In genomic region chr5:103426250-103426649, GRCm38 (mm10) we compare ENCODE assay signal across 8 mouse cellular contexts. TPM values are rescaled to one million over a fixed set of nuclear protein-coding genes. Genes with fewer than 3 reads are reported as not detected.
DNase-seq lines count a peak whose midpoint lies in the region; ATAC-seq and TF ChIP-seq lines count a peak whose summit lies in the region.

No protein-coding gene starts in this region.

- H3K36me3 ChIP-seq in heart, embryonic 15.5 days = no peaks in the 10 kb centered on the region
- H3K36me3 ChIP-seq in embryonic facial prominence, embryonic 14.5 days (ENCODE audit: control insufficient read depth, insufficient read depth, low read length) = no peaks in the 10 kb centered on the region
- no peaks in the 10 kb centered on the region for H3K36me3 ChIP-seq in intestine, postnatal 0 days (ENCODE audit: control insufficient read depth, insufficient read depth)
- H3K36me3 ChIP-seq in midbrain, embryonic 14.5 days (ENCODE audit: control insufficient read depth, insufficient read depth, low read length) = no peaks in the 10 kb centered on the region

- no peak for TF ChIP-seq CTCF in intestine, postnatal 0 days (IDR thresholded peaks at IDR 0.05; ENCODE audit: low read depth)

- peak overlapping the region; percentile 88 for H3K27ac ChIP-seq in heart, embryonic 15.5 days
- H3K27ac ChIP-seq in embryonic facial prominence, embryonic 14.5 days (replicated peaks; ENCODE audit: low read depth, low read length) = no peak overlapping the region; the same call in 1 of the 2 replicates
- no peak overlapping the region for H3K27ac ChIP-seq in intestine, postnatal 0 days (ENCODE audit: low read depth, low read length)
- H3K27ac ChIP-seq in midbrain, embryonic 14.5 days (replicated peaks; ENCODE audit: low read depth, low read length) = no peak overlapping the region

- peaks cover 24% of the 10 kb centered on the region for H3K4me1 ChIP-seq in heart, embryonic 15.5 days (replicated peaks)
- H3K4me1 ChIP-seq in embryonic facial prominence, embryonic 14.5 days (ENCODE audit: control insufficient read depth, insufficient read depth, low read length) = peaks cover 9% of the 10 kb centered on the region
- 0 out of 2 replicates have a peak, but pooled peaks cover 5% of the 10 kb centered on the region for H3K4me1 ChIP-seq in intestine, postnatal 0 days (replicated peaks; ENCODE audit: control insufficient read depth, insufficient read depth, low read length)
- peaks cover 20% of the 10 kb centered on the region for H3K4me1 ChIP-seq in midbrain, embryonic 14.5 days (ENCODE audit: control insufficient read depth, insufficient read depth, low read length)

- H3K9ac ChIP-seq in heart, embryonic 15.5 days = peak overlapping the region; percentile 81
- peak overlapping the region; percentile 85 for H3K9ac ChIP-seq in embryonic facial prominence, embryonic 14.5 days (ENCODE audit: low read depth, low read length)
- no peak overlapping the region for H3K9ac ChIP-seq in intestine, postnatal 0 days (ENCODE audit: low read depth, low read length)
- H3K9ac ChIP-seq in midbrain, embryonic 14.5 days (replicated peaks; ENCODE audit: low read length) = peak overlapping the region; percentile 73; the same call in 1 of the 2 replicates

- no peak for DNase-seq in heart, postnatal 25 days (ENCODE audit: low spot score)
- DNase-seq in embryonic facial prominence, embryonic 14.5 days (ENCODE audit: low spot score) = no peak
- no peak for DNase-seq in midbrain, embryonic 14.5 days
- DNase-seq in cerebellum, adult 11-12 months = no peak
- DNase-seq in yolk sac, embryonic 10.5 days (ENCODE audit: low spot score) = no peak
- no peak for DNase-seq in urinary bladder, postnatal 10 days (ENCODE audit: low spot score)

- H3K4me3 ChIP-seq in heart, embryonic 15.5 days = peak overlapping the region; percentile 90
- peak overlapping the region; percentile 78 for H3K4me3 ChIP-seq in embryonic facial prominence, embryonic 14.5 days (ENCODE audit: low read depth, low read length)
- peak overlapping the region; percentile 78 for H3K4me3 ChIP-seq in intestine, postnatal 0 days (ENCODE audit: low read depth, low read length)
- H3K4me3 ChIP-seq in midbrain, embryonic 14.5 days (replicated peaks; ENCODE audit: low read depth, low read length) = peak overlapping the region; percentile 74

- H3K27me3 ChIP-seq in heart, embryonic 15.5 days = no peaks in the 10 kb centered on the region
- peaks cover 7% of the 10 kb centered on the region; the same call in 1 of the 2 replicates for H3K27me3 ChIP-seq in embryonic facial prominence, embryonic 14.5 days (replicated peaks; ENCODE audit: control insufficient read depth, insufficient read depth, low read length)
- H3K27me3 ChIP-seq in intestine, postnatal 0 days (replicated peaks; ENCODE audit: control insufficient read depth, insufficient read depth, low read length) = 0 out of 2 replicates have a peak, but pooled peaks cover 7% of the 10 kb centered on the region
- no peaks in the 10 kb centered on the region for H3K27me3 ChIP-seq in midbrain, embryonic 14.5 days (ENCODE audit: control insufficient read depth, insufficient read depth, low read length)

- WGBS in heart, embryonic 15.5 days = 14% methylated on average over 9 of the region's 9 CpGs
- 10% methylated on average over 9 of the region's 9 CpGs for WGBS in embryonic facial prominence, embryonic 14.5 days
- WGBS in intestine, postnatal 0 days = 12% methylated on average over 9 of the region's 9 CpGs
- WGBS in midbrain, embryonic 14.5 days = 14% methylated on average over 9 of the region's 9 CpGs

- intact Hi-C loops in heart, postnatal 25 days (cut with DNase I) = no loop called here

- no peak for ATAC-seq in heart, embryonic 15.5 days (replicated peaks; ENCODE audit: insufficient number of reproducible peaks, insufficient read depth, low FRiP score, low read depth)
- no peak for ATAC-seq in embryonic facial prominence, embryonic 14.5 days (ENCODE audit: low read depth)
- ATAC-seq in intestine, postnatal 0 days = no peak
- no peak for ATAC-seq in midbrain, embryonic 14.5 days (ENCODE audit: low FRiP score, low TSS enrichment)

- H3K4me2 ChIP-seq in heart, embryonic 15.5 days = peak overlapping the region; percentile 87
- peak overlapping the region; percentile 93 for H3K4me2 ChIP-seq in embryonic facial prominence, embryonic 14.5 days (ENCODE audit: low read depth, low read length)
- H3K4me2 ChIP-seq in intestine, postnatal 0 days (replicated peaks; ENCODE audit: low read depth) = peak overlapping the region; percentile 99
- peak overlapping the region; percentile 93 for H3K4me2 ChIP-seq in midbrain, embryonic 14.5 days (ENCODE audit: low read length)

- no peaks in the 10 kb centered on the region for H3K9me3 ChIP-seq in heart, embryonic 15.5 days (replicated peaks)
- no peaks in the 10 kb centered on the region for H3K9me3 ChIP-seq in embryonic facial prominence, embryonic 14.5 days (ENCODE audit: control insufficient read depth, low read length)
- H3K9me3 ChIP-seq in intestine, postnatal 0 days (ENCODE audit: control insufficient read depth) = no peaks in the 10 kb centered on the region
- no peaks in the 10 kb centered on the region for H3K9me3 ChIP-seq in midbrain, embryonic 14.5 days (ENCODE audit: control insufficient read depth, low read length)

RNA-seq across cellular contexts. Expression of gene Ptpn13, which starts 1.3 kb away (rescaled TPM):
- 5.9 and 8.8 TPM in 2 replicates for polyA plus RNA-seq in heart, embryonic 15.5 days (2015; fragmentation: Nextera tagmentation; extraction: Ambion mirVana)
- total RNA-seq in heart, postnatal 25 days (2021) = 1 to 10 TPM; 6.1 to 6.6 TPM
- 16.6 and 20.0 TPM in 2 replicates for polyA plus RNA-seq in embryonic facial prominence, embryonic 14.5 days (2014; fragmentation: Nextera tagmentation; extraction: Ambion mirVana)
- 0.90 and 1.3 TPM in 2 replicates for polyA plus RNA-seq in intestine, postnatal 0 days (2015; fragmentation: Nextera tagmentation; extraction: Ambion mirVana)
- polyA plus RNA-seq in midbrain, embryonic 14.5 days (2014; fragmentation: Nextera tagmentation; extraction: Ambion mirVana) = 5.4 and 8.7 TPM in 2 replicates
